Mouse (Mus musculus): ENCODE results near the gene March6.

The March6 gene

DNA sequence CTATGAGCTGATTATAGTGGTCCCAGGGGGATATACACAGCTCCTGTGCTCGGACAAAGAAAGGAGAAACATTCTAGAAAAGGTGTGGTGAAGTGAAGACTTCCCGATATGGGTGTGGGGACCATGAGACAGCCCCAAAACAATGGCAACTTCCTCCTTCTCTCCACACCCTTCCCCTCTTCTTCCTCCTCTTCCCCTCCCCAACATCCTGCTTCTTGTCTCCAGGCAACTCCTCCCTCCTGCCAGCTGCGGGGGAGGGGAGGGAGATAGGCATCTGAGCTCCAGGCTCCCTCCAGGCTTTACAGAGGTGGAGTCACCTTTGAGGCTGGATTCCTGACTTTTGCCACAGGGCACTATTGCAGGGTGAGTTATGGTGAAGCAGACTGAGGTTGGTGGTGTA is 117.9 kb downstream of the March6 start:
- DNase-seq (ENCODE audit: low read depth, low spot score) = peak; percentile 30
- Histone ChIP-seq H3K36me3 (ENCODE audit: control insufficient read depth, insufficient read depth, low read length, poor library complexity, severe bottlenecking) (no peaks in the 10 kb centered on the region), H3K27me3 (ENCODE audit: control insufficient read depth, insufficient read depth, low read length, poor library complexity, severe bottlenecking) (no peaks in the 10 kb centered on the region)

DNA sequence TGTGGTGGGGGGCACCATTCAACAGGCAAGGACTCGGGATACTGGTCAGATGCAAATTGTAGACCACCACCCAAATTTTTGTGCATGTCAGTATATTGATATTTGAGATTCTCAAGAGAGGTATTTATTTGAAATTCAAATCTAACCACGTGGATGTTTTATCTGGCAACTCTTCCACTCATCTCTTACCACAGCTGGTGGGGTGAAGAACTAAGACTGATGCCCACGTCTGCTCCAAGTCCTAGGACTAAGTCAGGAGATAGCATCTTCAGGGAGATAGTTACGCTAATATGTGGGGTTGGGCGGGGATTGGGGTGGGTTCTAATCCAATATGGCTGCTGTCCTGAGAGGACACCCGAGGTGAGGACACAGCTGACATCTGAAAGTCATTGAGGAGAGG is 118.4 kb downstream of the March6 start:
- H3K27me3 ChIP-seq (ENCODE audit: control insufficient read depth, insufficient read depth, low read length, poor library complexity, severe bottlenecking) = no peaks in the 10 kb centered on the region
- no peak for DNase-seq (ENCODE audit: low read depth, low spot score)
- H3K36me3 ChIP-seq (ENCODE audit: control insufficient read depth, insufficient read depth, low read length, poor library complexity, severe bottlenecking) = no peaks in the 10 kb centered on the region

DNA sequence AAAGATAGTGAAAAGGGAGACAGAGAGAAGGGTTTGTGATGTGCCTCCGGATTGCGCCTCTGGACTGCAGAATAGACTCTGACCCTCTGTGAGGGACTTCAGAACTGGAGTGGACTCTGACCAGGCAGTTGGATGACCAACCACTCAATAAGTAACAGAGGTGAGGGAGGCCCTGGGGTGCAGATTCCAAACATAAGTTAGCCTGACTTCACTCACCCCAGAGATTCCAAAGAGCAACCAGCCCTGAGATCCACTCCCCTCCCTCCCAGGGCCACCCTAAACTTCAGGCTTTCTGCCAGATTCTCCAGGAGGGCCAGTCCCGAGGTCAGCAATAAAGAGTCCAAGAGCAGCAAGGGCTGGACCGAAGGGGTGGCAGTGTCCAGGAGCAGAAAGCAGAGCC is 123.4 kb downstream of the March6 start:
- no peak for DNase-seq (ENCODE audit: low read depth, low spot score)
- Histone ChIP-seq H3K36me3 (ENCODE audit: control insufficient read depth, insufficient read depth, low read length, poor library complexity, severe bottlenecking) (no peaks in the 10 kb centered on the region), H3K27me3 (ENCODE audit: control insufficient read depth, insufficient read depth, low read length, poor library complexity, severe bottlenecking) (no peaks in the 10 kb centered on the region)

DNA sequence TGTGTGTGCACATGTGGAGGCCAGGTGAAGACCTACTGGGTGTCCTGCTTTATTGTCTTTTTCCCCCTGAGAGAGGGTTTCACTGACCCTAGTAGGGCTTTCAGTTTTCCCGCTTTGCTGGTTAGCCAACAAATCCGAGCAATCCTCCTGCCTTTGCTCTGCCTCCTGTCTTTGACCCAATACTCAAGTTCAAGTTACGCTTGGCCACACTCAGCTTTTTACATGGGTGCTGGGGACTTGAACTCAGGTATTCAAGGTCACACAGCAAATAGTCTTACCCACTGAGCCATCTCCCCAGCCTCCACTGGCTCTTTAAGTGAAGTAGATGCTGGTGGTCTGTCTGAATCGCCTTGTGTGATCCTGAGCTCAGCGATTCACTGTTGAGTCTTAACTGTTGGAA is 124.0 kb downstream of the March6 start:
- no peaks in the 10 kb centered on the region for H3K27me3 ChIP-seq (ENCODE audit: control insufficient read depth, insufficient read depth, low read length, poor library complexity, severe bottlenecking)
- DNase-seq (ENCODE audit: low read depth, low spot score) = no peak
- no peaks in the 10 kb centered on the region for H3K36me3 ChIP-seq (ENCODE audit: control insufficient read depth, insufficient read depth, low read length, poor library complexity, severe bottlenecking)
